Mouse (Mus musculus) CD8-positive naive resting alpha-beta T cell, adult 2 months (primary cell): Measurements from ENCODE around the gene Adgrf3.

Experiments
- DNase-seq, 2 experiments: peaks; one replicate each; pipeline ENCODE4 v3.0.0; 2022; ENCODE audit warnings: low read depth in 2 of 2, low spot score in 2 of 2

The Adgrf3 gene

GRCm38 (mm10) chr5:30153222-30153621 is 52.3 kb downstream of the Adgrf3 start:
- DNase-seq = no peak

- DNase-seq = no peak
Observed at GRCm38 (mm10) chr5:30152413-30152812, 53.1 kb downstream of the Adgrf3 start.

GRCm38 (mm10) chr5:30152007-30152406 is 53.5 kb downstream of the Adgrf3 start:
- DNase-seq = no peak

GRCm38 (mm10) chr5:30148133-30148920 is 57.2 kb downstream of the Adgrf3 start:
- DNase-seq = no peak

- no peak for DNase-seq
Observed at GRCm38 (mm10) chr5:30146526-30146925, 59.0 kb downstream of the Adgrf3 start.
